Mouse (Mus musculus) megakaryocyte, embryonic 14.5 days (primary cell): ENCODE data around the gene Nectin1.

Experiments used
- FLI1 ChIP-seq: IDR thresholded peaks from 2 replicates; pipeline ENCODE4 v1.6.1; 2012; ENCODE audit warnings: low read length, inconsistent platforms, mixed read lengths
- GATA1 ChIP-seq: IDR thresholded peaks from 3 replicates; pipeline ENCODE4 v1.6.1; 2012; ENCODE audit warnings: mixed read lengths, low read length, inconsistent platforms, borderline replicate concordance

DNA sequence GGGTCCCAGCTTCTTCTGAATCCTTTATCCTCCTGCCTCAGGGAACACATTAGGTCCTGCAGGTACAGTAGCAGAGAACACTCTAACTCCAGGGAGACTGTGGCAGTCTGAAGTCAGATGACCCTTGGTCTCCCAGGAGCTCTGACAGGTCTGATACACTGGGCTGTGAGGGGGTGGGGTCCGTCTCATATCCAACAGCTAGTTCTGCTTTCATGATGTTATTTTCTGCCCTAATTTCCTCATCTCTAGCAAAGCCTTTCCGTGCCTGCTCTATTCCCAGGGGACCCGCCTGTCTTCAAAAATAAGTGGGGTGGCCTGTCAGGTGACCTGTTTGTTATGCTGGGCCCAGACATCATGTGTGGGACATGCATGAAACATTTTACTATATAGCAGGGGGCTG is 18.2 kb downstream of the Nectin1 start:
- no peak for TF ChIP-seq FLI1
- no peak for TF ChIP-seq GATA1
